Mouse (Mus musculus) limb, embryonic 11.5 days (tissue): ENCODE data around the gene Tex44. TPM values are rescaled to one million over a fixed set of nuclear protein-coding genes. Genes with fewer than 3 reads are reported as not detected.

Experiments used
- ATAC-seq: fragments of 200-750 bp; cut with Nextera tagmentation; 2 replicates; pipeline ENCODE4 v1.8.0; 2017; ENCODE audit warnings: low read depth; ENCODE audit not compliant: insufficient number of reproducible peaks, low FRiP score, low TSS enrichment
- DNase-seq: peaks from one replicate; pipeline ENCODE4 v3.0.0-alpha.2; 2015; ENCODE audit warnings: low spot score
- H3K27ac ChIP-seq: fragments of 300-500 bp; sonication (generic); replicated peaks from 2 replicates; pipeline ENCODE4 v1.5.1; 2014; ENCODE audit warnings: low read depth, mild to moderate bottlenecking, low read length
- H3K27me3 ChIP-seq: fragments of 300-500 bp; sonication (generic); 2 replicates; pipeline ENCODE4 v1.6.1; 2014; ENCODE audit warnings: mild to moderate bottlenecking, low read length, mixed read lengths; ENCODE audit not compliant: control insufficient read depth, insufficient read depth
- H3K36me3 ChIP-seq: fragments of 300-500 bp; sonication (generic); 2 replicates; pipeline ENCODE4 v1.6.1; 2014; ENCODE audit warnings: mild to moderate bottlenecking, low read length, moderate library complexity, mixed read lengths; ENCODE audit not compliant: control insufficient read depth, insufficient read depth
- H3K4me1 ChIP-seq: fragments of 300-500 bp; sonication (generic); 2 replicates; pipeline ENCODE4 v1.6.1; 2014; ENCODE audit warnings: low read length, mixed read lengths; ENCODE audit not compliant: control insufficient read depth, insufficient read depth
- H3K4me2 ChIP-seq: fragments of 300-500 bp; sonication (generic); 2 replicates; pipeline ENCODE4 v1.6.1; 2014; ENCODE audit warnings: low read depth, mild to moderate bottlenecking, moderate library complexity; ENCODE audit not compliant: severe bottlenecking
- H3K4me3 ChIP-seq: fragments of 300-500 bp; sonication (generic); 2 replicates; pipeline ENCODE4 v1.5.1; 2014; ENCODE audit warnings: low read depth, low read length
- H3K9ac ChIP-seq: fragments of 300-500 bp; sonication (generic); 2 replicates; pipeline ENCODE4 v1.6.1; 2014; ENCODE audit warnings: mild to moderate bottlenecking, low read length
- H3K9me3 ChIP-seq: fragments of 300-500 bp; sonication (generic); 2 replicates; pipeline ENCODE4 v1.6.1; 2016; ENCODE audit warnings: low read length; ENCODE audit not compliant: control insufficient read depth
- WGBS: fragments of 180-500 bp; shearing (Covaris S2); extraction: QIAGEN DNeasy Blood & Tissue Kit; methylation state at CpG from one replicate; pipeline ENCODE4 v1.1.7; 2014; 5-methylcytosine and 5-hydroxymethylcytosine counted together
- polyA plus RNA-seq: library from polyadenylated mRNA; unstranded; fragments of >200 nt; fragmentation: Nextera tagmentation; extraction: Ambion mirVana; gene quantifications from 2 replicates; pipeline ENCODE4 v1.2.1, GENCODE M21; 2014

Tex44 gene
- polyA plus RNA-seq, 1 experiment from 2014 or later: not detected

DNA sequence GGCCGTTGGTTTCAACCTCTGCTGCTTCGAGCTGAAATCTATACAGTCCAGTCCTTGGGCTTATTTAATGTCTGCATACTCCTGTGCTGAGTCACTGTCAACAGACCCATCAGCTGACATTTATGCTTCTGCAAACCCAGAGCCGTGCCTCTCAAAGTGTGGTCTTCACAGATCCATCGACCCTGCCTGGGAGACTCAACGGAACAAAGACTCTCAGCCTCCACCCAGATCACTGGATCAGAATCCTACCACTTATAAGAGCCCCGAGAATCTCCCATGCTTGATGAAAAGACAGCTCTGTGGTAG, 11.8 kb downstream of the Tex44 start:
- Histone ChIP-seq H3K27ac (no peak overlapping the region), H3K4me1 (peaks cover 14% of the 10 kb centered on the region), H3K36me3 (no peaks in the 10 kb centered on the region), H3K9me3 (no peaks in the 10 kb centered on the region), H3K4me3 (no peak overlapping the region), H3K4me2 (no peak overlapping the region), H3K27me3 (no peaks in the 10 kb centered on the region), H3K9ac (no peak overlapping the region)
- WGBS: 79% methylated on average over 6 of the region's 6 CpGs
- ATAC-seq (no peak), DNase-seq (no peak)

DNA sequence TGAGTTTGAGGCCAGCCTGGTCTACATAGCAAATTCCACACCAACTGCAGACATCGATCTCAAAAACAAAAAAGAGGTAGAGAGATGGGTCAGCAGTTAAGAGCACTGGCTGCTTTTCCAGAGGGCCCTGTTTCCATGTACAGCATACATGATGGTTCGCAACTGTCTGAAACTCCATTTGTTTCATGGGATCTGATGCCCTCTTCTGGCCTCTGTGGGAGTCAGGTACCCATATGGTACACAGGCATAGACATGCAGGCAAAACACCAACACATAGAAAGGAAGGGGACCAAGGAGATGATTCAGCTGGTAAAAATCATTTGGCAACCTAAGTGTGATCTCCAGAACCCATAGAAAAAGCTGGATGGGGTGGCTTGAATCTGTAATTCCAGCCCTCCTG, 12.4 kb downstream of the Tex44 start:
- Histone ChIP-seq H3K9ac (no peak overlapping the region), H3K4me1 (peaks cover 19% of the 10 kb centered on the region), H3K27me3 (no peaks in the 10 kb centered on the region), H3K36me3 (no peaks in the 10 kb centered on the region), H3K4me3 (no peak overlapping the region), H3K27ac (no peak overlapping the region), H3K4me2 (no peak overlapping the region), H3K9me3 (no peaks in the 10 kb centered on the region)
- 83% methylated on average over 2 of the region's 2 CpGs for WGBS
- DNase-seq (no peak), ATAC-seq (no peak)

DNA sequence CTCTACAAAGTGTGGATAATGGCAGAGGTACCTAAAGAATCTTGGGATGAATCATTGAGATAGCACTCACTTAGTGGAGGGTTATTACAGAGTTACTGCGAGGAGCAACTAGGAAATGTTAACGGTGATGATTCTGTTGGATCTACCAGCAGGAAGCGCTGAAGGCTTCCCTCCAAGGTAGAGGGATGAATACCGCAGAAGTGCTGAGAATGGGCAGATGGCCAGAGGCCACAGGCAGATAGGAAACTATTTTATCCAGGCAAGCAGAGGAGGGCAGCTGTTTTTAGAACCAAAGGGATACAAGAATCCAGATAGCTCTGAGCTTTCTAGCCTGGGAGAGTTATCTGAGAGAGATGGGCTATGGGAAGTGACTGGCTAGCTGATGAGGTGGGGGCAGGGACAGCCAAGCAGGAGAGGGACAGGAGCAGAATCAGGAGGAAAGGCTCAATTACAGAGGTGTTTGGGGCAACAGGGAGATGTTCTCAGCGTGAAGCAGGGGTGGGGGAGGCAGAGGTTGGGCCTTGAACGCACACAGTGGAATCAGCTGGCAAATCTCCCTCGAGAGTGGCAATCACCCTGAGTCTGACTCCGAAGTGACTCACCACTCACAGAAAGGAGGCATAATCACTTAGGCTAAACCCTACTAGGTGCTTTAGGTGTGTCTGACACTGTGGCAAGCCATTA, 13.5 kb downstream of the Tex44 start:
- ATAC-seq (no peak), DNase-seq (no peak)
- Histone ChIP-seq H3K36me3 (no peaks in the 10 kb centered on the region), H3K9ac (no peak overlapping the region), H3K9me3 (no peaks in the 10 kb centered on the region), H3K4me1 (peaks cover 21% of the 10 kb centered on the region; the same call in 1 of the 2 replicates), H3K4me2 (no peak overlapping the region), H3K4me3 (no peak overlapping the region), H3K27me3 (no peaks in the 10 kb centered on the region), H3K27ac (no peak overlapping the region)
- 29% methylated on average over 8 of the region's 8 CpGs for WGBS

DNA sequence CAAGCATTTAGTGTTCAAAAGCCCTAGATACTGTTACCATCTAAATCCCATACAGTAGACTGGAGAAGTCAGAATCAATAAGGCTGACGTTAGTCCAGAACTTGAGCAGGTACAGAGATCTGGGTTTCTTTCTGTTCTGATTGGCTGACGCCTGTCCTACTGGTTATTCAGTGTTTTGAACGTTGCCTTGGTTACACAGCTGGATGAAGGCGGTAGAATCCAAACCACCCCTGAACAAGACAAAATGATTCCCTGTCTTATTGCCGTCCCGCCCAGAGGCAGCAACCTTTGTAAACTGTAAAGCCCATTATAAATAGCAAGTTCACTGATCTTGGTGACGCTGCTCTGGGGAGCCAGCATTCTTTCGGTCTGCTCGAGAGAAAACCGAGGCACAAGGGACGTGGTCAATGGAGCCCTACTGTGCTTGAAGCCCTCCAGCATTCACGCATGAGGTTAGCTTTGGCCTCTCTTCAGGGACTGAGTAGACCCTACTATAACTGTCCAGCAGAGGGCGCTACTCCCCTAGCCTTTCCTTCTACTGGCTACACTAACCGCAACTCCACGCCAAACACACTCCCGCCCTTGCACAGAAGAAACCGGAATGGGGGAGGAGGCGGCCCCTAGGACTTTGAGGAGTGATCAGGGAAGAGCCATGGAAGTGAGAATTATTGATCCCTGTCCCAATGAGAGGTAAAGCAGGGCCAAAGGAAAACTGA, 14.2 kb downstream of the Tex44 start:
- peak; percentile 97 for DNase-seq
- Histone ChIP-seq H3K4me1 (peaks cover 18% of the 10 kb centered on the region; the same call in 1 of the 2 replicates), H3K9ac (peak overlapping the region; percentile 98; the same call in 1 of the 2 replicates), H3K27me3 (no peaks in the 10 kb centered on the region), H3K4me3 (peak overlapping the region; percentile 25), H3K4me2 (peak overlapping the region; percentile 53), H3K36me3 (no peaks in the 10 kb centered on the region), H3K9me3 (no peaks in the 10 kb centered on the region), H3K27ac (peak overlapping the region; percentile 93)
- ATAC-seq: peak; percentile 70
- 5% methylated on average over 18 of the region's 18 CpGs for WGBS

DNA sequence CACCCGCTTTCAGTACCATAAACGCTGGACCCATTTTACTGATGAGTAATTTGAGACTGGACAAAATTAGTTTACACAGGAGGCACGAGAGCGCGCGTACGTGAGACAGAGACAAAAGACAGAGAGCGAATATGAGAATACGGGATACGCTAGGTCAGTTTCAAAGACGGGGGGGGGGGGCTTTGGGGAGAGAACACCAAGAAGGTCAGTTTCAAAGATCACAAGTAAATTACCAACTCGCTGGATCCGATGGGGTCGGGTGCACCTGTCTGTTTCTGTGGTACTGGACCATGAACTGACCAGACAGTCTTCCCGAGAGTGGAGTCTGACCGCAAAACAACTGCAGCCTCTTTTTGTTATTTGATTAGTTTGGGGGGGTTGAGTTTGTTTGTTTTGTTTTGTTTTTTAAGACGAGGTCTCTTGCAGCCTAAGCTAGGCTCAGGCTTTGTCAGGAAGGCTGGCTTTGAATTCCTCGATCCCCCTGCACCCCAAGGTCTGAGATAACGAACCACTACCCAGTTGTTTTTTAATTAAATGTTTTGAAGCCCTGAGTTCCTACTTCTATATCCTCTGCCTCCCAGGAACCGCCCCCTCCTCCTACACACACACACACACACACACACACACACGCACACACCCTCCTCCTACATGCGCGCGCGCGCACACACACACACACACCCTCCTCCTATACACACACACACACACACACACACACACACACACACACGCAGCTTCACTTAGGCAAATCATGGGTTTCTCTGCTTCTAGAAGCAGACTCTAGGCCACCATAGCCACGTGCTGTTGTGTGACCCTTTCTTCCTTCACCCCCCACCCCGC, 15.0 kb downstream of the Tex44 start:
- Histone ChIP-seq H3K9me3 (no peaks in the 10 kb centered on the region), H3K4me2 (peak overlapping the region; percentile 53), H3K27ac (peak overlapping the region; percentile 93), H3K4me3 (peak overlapping the region; percentile 25), H3K9ac (peak overlapping the region; percentile 98), H3K27me3 (no peaks in the 10 kb centered on the region), H3K36me3 (no peaks in the 10 kb centered on the region), H3K4me1 (peaks cover 14% of the 10 kb centered on the region; the same call in 1 of the 2 replicates)
- DNase-seq (peak; percentile 76), ATAC-seq (peak; percentile 27; the same call in 1 of the 2 replicates)
- under 1% methylated on average over 24 of the region's 29 CpGs for WGBS

DNA sequence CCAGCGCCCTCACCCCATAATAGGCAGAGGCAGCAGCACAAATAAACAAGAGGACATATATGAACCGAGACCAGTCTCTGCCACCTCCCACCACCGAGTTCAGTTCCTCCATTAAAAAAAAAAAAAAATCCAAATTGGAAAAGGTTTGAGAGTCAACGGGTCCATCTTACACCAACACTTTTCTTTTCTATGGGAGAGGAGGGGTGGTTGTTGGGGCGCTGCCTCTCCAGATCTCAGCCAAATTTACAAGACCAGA, 15.5 kb downstream of the Tex44 start:
- peak; percentile 23; the same call in 1 of the 2 replicates for ATAC-seq
- no peaks in the 10 kb centered on the region for H3K27me3 ChIP-seq
- H3K36me3 ChIP-seq: no peaks in the 10 kb centered on the region
- WGBS: 0% methylated on average over 5 of the region's 5 CpGs
- H3K4me2 ChIP-seq: peak overlapping the region; percentile 53
- peaks cover 14% of the 10 kb centered on the region; the same call in 1 of the 2 replicates for H3K4me1 ChIP-seq
- no peak for DNase-seq
- no peaks in the 10 kb centered on the region for H3K9me3 ChIP-seq
- H3K4me3 ChIP-seq: peak overlapping the region; percentile 25
- peak overlapping the region; percentile 98 for H3K9ac ChIP-seq
- H3K27ac ChIP-seq: peak overlapping the region; percentile 93

DNA sequence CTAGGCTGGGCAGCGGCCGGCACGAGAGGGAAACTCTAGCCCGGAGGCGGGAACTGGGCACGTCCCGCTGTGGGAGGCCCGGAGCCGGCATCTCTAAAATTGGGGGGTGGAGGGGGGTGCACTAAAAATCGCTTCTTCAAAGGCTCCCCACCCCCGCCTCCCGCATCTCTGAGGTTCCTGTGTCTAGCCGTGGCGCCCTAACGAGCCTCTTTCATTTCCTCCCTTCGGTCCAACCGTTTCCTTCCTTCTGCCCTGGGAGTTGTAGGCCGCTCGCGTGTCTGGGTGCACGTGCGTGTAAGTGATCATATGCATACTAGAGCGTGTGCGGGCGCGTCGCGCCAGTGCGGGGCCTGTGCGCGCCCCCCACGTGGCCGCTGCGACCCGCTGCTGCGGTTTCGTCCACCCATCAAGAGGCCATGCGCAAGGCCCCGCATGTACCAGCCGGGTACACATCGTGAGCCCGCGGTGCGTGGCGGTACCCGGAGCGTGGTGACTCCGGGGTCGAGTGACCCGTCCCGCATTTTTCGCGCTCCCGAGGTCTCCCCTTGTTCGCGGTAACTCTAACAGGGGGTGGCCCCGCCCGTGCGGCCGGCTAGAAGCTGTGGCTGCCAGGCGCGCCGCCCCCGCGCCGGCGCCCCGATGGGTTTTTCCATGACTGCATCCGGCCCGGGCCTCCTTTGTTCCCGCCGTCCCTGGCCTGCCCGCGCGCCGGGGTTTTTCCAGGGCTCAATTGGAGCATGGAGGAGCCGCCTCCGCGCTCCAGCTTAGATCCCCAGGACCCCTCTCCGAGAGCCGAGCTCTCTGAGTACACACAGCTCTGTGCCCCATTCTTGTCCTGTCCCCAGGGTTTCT, 16.1 kb downstream of the Tex44 start:
- Histone ChIP-seq H3K4me3 (peak overlapping the region; percentile 25), H3K4me1 (peaks cover 14% of the 10 kb centered on the region; the same call in 1 of the 2 replicates), H3K27ac (peak overlapping the region; percentile 93), H3K9ac (peak overlapping the region; percentile 98), H3K27me3 (no peaks in the 10 kb centered on the region), H3K36me3 (no peaks in the 10 kb centered on the region), H3K9me3 (no peaks in the 10 kb centered on the region), H3K4me2 (peak overlapping the region; percentile 53)
- ATAC-seq: peak; percentile 51
- WGBS: under 1% methylated on average over 80 of the region's 81 CpGs
- DNase-seq: peak; percentile 93

DNA sequence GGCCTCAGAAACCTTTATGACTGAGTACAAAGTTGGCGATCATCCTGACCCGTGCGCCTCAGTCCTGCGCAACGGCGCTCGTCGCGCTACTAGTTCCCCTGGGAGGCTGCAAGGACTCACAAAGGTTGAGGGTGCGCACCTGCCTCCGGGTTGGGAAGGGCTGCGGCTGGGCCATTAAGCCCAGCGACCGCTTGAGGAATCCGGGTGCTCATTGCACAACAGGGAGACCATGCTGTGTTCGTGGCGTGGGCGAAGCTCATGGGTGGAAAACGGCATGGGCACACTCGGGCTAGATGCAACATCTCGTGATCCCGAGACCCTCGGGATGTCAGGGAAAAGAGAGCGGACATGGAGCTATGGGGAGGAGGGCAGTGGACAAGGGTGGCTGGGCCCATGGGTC, 16.7 kb downstream of the Tex44 start:
- no peaks in the 10 kb centered on the region for H3K36me3 ChIP-seq
- no peaks in the 10 kb centered on the region for H3K9me3 ChIP-seq
- no peaks in the 10 kb centered on the region for H3K27me3 ChIP-seq
- H3K4me1 ChIP-seq: peaks cover 14% of the 10 kb centered on the region; the same call in 1 of the 2 replicates
- H3K27ac ChIP-seq: peak overlapping the region; percentile 93
- ATAC-seq (no peak), DNase-seq (no peak)
- peak overlapping the region; percentile 53 for H3K4me2 ChIP-seq
- peak overlapping the region; percentile 25 for H3K4me3 ChIP-seq
- 4% methylated on average over 24 of the region's 24 CpGs for WGBS
- H3K9ac ChIP-seq: peak overlapping the region; percentile 98
